Mouse (Mus musculus) spleen, adult 18-20 months (tissue): ENCODE measurements around the gene Tmem94.

Experiments used
- DNase-seq, 2 experiments: peaks; one replicate each; pipeline ENCODE4 v3.0.0; 2022; ENCODE audit warnings: mixed read lengths in 2 of 2

The Tmem94 gene

DNA sequence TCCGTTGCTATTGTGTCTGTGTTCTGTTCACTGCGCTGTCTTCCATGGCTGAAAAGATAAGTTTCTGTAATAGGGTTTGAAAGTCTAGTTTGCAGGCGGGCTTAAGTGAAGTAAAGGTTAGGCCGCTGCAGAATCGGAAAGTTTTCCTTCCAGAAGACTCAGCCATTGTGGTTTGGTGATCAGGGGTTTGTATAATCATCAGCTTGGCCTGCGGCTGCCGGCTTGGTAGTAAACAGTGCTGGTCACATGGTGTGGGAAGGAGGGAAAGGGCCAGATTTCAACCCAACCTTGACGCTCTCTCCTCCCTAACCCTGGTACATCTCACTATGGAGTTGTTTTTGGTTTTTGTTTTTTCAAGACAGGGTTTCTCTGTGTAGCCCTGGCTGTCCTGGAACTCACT lies 1.7 kb downstream of the Tmem94 start:
- DNase-seq: no peak

DNA sequence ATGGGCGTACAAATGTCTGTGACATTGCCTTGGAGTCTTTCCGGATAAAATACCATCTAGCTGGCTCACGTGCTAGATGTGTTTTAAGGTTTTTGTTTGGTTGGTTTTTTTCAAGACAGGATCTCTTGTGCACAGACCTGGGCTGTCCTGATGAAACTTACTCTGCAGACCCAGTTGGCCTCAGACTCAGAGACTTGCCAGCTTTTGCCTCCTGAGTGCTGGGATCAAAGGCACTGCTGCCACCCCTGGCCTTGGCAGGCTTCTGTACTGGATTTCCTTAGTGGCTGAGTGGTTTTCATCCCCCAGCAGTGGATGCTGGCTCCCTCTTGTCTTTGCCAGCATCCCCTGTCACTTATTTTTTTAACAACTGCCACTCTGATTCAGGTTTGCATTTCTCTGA lies 3.7 kb downstream of the Tmem94 start:
- DNase-seq: no peak

DNA sequence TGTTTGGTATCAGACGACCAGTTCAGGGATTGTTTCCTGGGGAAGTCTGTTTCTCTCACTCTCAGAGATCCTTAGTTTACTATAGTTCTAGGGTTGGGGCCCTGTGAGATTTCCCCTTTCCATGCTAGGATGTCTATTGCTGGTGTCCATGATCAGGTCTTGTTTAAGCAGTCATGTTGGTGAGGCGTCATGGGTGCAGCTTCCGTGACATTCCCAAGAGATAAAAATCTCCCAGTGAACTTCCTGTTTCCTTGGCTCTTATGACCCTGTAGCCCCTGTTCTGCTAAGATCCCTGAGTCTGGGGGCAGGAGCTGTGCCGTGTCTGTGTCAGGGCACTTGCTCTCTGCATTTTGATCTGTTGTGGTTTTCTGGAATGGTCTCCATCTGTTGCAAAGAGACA lies 9.4 kb downstream of the Tmem94 start:
- DNase-seq: no peak

DNA sequence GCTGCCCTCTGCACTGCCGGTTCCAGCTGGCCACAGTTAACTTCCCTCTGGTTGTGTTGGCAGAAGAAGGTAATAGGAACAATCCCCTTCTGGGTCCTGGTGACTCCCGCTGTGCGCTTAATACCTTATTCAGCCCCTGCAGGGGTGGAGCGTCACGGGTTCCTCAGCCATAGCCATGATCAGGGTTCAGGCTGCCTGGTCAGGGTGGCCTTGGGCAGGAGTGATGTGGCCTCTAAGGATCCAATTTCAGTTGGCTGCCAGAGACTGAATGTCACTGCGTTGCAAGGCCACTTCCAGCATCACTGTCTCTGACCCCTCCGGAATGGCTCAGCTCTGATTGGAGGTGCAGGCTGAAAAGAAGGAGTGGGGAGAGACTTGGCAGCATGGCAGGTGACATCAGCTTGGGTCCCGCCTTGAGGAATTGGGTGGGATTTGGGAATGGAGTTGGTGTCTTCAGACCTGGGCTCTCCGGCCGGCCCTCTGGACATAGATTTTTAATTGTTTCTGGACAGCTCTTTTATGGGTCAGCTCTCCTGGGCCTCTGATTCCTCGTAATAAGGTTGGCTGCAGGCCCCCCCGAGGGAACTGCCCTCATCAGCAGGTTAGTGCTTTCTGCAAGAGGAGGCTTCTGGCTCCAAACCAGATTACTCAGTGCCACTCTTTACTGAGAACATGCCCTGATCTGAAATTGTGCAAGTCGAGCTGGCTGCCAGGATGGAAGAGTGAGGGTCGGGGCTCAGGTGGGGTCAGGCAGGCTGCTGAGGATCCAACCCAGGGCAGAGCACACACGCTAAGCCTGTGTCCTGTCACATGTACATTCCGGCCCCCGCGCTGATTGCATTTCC lies 10.8 kb downstream of the Tmem94 start:
- no peak for DNase-seq

DNA sequence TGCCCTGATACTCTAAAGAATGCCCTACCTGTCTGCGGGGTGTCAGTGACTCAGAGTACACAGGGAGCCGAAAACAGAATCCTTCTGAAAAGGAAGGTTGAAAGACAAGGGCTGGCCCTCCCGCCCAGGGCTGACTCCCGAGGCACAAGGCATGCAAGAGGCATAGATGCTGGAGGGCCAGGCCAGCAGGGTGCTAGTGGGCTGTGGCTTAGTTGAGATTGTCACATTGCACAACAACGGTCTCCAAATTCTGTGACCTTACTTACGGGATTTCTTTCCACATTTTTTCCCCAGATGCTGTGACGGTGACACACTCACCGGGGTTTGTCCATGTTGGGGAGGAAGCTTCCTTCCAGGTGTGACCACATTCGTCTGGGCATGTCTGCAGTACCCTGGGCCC lies 11.7 kb downstream of the Tmem94 start:
- DNase-seq: no peak

DNA sequence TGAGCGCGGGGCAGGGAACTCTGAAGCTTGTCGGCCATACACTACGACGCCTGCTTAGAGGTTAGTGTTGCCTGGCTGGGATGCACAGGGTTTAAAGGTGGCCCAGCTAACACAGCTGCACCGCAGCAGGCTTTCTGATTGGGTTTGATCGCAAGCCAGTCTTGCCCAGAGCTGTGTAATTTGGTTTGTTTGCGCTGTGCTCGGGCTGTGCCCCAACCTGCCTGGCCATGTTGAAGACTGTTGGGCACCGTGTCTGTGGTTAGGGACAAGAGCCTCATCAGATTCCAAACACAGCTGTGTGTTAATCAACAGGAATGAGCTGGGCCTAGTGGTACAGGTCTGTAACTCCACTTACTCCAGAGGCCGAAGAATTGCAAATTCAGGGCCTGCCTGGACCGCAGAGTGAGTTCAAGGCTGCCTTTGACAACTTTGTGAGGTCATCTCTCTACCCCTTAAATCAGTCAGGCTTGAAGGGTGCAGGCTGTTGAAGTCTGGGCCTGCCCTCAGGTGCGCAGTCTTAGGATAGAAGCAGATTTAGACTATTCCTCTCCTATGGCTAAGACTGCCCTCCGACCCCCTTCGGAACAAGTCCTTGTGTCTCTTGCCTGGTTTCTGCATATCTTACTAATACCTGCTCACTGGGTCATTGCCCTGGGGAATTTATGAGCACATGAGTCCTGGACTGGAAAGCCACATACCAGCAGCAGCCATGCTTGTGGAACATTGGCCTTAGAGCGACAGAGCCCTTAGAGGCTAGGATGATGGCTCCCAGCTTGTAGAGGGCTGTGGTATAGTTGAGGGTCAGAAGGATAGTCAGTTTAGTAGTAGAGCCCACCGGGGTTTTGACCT lies 12.5 kb downstream of the Tmem94 start:
- no peak for DNase-seq

DNA sequence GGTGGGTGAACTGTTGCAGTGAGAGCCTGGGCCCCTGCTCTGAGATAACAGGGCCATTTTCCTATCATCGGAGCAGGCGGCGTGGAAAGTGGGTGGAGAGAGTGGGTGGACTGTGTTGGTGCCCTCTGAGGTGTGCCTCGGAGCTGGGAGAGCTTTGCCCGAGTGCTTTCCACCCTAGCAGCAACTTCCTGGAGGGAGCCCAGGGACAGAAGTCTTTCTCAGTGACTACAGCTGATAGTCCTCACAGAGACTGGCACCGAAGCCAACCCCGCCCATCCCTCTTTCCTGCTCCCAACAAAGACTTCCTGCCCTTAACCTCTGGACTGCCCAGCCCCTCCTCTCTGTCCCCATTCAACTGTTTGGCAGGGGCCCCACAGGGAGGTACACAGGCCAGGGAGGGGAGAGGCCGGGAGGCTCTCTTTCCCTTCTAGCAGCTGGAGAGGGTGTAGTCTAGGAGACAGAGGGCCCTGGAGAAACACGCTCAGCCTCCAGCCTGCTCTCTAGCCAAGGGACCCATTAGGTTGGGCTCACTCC lies 13.9 kb downstream of the Tmem94 start:
- DNase-seq: peak; percentile 18 to 40

DNA sequence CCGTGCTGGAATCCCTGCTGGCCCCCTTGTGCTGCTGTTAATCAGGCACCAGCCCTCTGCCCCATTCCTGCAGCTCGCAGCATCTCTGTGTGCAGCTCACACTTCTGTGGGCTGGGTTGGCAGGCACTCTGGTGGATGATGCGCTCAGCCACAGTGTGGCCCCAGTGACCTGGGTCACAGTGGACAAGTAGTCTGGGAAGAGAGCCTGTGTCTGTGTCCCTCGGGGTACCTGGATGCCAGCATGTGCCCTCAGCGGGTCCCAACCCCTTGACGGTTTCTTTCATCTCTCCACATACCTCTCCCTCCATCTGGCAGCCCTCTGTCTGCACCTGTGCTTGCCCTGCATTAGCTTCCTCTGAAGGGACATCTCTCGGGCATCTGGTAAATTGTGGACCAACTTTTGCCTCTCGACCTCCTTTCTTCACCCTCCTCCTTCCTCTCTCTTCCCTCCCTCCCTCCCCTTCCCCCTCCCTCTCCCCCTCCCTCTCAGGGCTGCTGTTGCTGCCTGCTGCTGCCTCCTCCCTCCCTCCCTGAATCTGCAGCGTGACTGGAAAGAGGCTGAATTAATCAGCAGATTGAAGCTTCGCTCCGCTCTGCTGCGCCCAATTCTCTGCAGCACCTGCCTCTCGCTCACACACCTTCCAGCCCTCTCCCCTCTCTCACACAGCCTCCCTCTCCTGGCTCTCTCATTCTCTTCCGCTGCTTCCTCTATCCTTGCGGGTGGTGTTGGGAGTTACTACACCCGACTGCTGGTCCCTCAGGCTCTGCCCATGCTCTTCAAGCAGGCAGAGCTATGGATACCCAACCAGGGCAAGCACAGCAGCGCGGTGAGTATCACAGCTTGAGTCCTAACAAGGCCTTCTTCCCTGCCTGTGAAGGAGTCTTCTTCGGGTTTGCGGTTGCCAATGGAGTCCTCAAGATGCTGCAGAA lies 15.2 kb downstream of the Tmem94 start:
- DNase-seq: no peak

DNA sequence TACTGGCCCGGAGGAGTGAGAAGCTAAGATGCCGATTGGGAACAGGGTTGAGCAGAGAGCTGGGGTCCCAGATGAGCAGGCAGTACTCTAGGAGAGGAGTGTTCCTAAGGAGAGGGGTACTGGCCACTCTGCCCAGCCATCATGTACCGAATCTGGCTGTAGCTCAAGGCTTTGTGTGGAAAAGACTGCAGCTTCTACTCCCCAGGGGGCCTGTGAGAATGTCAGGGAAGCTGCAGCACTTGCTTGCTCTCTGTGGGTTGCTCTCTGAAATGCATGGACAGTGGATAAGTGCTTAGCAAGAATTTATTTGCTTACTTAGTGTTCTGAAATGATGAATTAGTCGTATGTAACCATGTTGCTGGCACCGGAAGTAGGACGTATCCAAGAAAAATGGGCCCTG lies 21.2 kb downstream of the Tmem94 start:
- DNase-seq: no peak

DNA sequence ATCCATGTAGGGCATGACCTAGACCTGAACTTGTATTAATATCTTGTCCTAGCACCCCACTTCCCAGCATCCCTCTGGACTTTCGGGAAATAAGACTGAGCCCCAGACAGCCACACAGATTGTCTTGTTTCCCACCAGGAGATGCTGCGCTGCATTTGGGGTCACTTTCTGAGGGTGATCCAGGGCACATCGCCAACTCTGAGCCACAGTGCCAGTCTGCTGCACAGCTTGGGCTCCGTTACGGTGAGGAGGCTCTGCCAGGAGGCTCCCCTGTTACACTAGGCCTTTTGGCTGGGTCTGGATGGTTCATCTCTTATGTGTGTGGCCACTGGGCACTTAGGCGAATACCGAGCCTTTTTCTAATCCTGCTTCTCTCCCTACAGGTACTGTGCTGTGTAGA lies 24.6 kb downstream of the Tmem94 start:
- DNase-seq: no peak

DNA sequence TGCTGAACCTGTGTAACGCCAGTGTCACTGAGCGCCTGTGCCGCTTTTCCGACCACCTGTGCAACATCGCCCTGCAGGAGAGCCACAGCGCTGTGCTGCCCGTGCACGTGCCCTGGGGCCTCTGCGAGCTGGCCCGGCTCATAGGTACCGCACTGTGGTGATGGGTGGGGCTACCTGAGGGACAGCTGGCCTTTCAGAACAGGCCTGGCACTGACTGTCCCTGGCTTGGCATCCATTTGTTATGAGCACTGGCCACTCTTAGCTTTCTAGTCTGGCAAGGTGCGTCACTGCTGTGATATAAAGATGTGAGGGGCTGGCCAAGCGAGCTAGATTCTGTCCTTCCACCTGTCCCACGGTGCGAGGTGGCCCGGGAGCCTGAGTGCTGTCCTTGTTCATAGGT lies 26.7 kb downstream of the Tmem94 start:
- no peak for DNase-seq

DNA sequence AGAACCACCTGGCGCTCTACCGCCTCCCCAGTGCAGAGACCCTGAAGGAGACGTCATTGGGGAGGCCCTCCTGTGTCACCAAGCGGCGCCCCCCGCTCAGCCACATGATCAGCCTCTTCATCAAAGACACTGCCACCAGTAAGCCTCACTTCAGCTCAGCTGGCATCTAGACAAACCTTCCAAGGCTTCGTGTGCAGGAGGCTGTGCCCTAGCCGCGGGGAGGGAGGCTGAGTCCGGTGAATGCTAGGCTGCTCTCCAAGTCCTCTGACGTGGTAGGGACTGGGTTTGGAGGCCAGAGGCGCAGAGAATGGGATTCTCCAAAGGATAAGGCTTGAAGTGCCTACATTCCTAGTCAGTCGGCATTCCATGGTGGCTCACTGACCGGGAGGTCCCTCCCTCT lies 27.1 kb downstream of the Tmem94 start:
- no peak for DNase-seq

DNA sequence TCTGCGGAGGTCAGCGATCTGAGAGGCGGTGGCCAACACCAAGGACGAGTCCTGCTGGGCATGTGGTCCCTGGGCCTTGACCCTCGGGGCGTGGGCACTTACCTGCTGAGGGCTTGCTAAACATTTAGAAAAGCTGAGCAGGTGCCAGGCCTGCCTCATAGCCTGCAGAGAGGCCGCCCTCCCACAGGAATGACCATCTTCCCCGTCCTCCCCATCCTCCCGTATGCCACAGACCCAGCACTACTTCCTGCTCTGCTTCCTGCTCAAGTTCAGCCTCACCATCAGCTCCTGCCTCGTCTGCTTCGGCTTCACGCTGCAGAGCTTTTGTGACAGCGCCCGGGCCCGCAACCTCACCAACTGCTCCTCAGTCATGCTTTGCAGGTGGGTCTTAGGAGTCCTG lies 31.7 kb downstream of the Tmem94 start:
- DNase-seq: no peak

DNA sequence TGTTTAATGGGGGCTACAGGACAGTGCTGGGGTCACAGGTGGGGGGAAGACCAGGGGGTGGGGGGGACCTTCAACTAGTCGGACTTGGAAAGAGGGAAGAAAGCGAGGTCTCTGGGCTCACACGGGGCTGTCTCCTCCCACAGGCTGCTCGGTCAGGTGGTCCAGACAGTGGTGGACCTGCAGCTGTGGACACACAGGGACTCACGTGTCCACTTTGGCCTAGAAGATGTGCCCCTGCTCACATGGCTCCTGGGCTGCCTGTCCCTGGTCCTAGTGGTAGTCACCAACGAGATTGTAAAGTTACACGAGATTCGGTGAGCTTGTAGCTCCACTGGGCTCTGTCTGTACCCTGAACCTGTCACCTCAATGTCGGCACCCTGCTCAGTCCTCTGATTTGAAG lies 32.4 kb downstream of the Tmem94 start:
- no peak for DNase-seq

DNA sequence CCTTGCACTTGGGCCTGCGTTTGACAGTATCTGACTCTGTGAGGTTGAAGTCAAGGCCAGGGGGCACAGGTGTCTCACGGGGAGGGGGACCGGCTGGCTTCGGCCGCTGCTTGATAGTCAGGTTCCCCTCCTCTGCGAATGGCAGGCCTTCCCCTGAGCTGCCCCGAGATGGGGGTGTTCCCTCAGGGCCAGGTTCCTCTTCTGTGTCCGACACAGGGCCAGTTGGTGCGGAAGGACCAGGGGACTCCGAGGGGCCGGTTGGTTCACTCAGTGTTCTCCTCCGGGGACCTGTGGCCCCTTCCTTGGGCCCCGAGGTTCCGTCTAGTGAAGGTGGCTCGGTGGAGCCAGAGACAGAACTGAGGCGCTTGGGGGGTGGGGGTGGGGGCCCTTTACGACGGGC lies 35.7 kb downstream of the Tmem94 start:
- DNase-seq: no peak

DNA sequence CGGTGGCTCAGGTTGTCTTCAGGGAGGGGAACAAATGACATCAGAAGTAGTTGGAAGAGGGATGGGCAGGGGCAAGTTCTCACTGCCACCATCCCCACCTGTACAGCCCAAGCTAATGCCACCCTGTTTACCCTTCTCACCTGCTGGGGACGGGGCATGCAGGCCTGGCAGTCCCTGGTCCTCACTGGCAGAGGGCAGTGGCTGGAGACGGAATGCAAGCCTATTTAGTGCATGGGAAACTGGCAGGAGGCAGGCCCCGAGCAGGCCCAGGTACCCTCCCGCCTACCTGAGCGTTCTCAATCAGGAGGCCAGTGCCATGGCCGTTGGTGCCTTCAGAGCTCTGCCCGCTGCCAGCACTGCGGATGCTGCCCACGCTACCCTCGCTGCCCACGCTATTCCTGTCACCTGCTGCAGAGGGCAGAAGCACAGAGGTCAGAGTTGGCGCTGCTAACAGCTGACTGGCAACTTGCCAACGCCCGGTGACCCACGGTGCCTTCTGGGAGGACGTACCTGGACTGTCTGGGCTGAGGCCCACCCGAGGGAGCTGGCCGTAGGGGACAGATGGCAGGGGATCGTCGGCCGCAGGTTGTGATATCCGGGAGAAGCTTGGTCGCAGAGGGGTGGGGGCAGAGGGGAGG lies 38.0 kb downstream of the Tmem94 start:
- no peak for DNase-seq

DNA sequence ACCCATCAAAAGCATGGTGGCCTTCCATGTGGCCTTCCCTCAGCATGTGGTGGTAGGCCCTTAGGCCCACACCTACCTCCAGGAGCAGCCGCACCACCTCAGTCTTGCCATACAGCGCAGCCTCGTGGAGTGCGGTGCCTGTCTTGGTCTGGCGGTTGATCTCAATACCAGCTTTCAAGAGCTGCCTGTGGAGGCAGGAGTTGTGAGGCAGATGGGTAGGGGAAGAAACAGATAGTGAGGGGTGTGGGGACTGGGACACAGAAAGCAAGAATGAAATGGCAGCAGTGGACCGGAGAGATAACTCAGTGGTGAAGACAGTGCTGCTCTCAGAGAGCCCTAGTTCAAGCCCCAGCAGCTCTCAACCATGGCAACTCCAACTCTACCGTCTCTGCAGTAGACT lies 39.8 kb downstream of the Tmem94 start:
- DNase-seq: no peak

DNA sequence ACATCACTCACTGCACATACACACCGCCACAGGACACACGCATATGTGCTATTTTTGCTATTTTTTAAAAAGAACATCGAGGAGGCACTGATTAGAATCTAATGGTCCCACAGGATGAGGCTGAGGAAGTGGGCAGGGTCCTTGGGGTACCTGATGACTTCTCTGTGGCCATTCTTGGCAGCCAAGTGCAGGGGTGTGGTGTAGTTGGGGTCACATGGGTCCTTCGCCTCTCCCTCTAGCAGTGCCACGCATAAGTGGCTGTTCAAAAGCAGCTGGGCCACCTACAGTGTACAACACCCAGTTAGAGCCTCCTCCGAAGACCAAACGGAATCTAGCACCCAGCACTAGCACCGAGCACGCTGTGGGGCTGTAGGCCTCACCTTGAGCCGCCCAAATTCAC lies 40.9 kb downstream of the Tmem94 start:
- no peak for DNase-seq

DNA sequence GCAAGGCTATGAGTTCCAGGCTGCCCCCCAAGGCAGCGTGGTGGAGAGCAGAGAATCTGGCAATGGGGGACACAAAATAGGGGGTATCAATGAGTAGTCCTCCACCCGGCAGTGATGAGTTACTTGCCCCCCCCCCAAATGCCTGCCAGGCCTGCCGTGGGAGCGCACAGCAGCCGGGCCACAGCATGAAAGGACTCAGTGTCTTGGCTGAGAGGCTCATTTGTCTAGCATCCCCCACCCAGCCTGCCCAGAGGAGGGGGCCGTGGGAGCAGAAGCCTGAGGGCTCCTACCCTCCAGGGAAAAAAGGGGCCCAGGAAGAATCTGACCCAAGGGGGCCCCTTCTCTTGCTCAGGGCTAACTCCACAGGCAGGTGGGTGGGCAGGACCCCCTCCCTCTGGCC lies 42.1 kb downstream of the Tmem94 start:
- DNase-seq: no peak

DNA sequence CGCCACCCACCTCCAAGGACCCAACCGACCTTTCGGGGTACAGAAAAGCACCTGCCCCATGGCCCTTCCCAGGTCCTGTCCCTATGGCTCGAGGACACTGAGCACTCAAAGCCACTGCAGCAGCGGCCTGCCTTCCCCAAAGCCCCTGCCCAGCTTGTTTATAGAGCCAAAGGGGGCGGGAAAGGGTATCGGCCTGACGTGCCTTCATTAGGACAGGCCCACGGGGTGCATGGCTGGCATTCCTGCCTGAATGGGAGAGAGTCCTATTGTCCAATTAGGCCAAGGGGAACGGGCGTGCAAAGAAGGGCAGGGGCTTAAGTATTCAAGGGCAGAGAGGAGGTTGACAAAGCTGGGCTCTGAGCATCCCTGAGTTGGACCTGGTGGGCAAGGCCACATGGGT lies 42.7 kb downstream of the Tmem94 start:
- no peak for DNase-seq

DNA sequence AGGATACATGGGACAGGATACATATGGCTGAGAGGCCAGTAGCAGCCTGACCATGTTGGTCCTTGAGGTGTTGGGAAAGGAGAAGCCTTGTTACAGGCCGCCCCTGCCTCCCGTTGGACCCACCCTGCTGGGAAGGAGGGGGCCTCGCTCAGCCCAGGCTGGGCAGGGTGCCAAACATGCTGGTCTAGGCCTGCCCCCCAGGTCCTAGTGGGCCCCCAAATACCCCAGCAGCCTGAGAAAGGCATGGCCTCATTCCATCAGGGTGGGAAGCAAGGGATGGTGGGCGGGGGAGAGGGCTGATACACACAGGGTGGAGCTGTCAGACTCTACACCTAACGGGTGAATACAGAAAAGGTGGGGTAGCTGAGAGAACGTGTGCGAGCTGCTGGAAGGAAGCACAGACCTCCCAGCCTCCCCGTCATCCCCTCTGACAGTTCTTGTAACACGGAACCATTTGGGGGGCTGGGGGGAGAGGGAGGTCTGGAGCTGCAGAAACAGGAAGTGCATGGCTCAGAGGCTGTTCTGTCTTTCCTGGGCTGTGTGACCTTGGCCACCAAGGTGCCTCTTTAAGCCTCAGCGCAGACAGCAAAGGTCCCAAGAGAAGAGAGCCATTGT lies 43.6 kb downstream of the Tmem94 start:
- no peak for DNase-seq

DNA sequence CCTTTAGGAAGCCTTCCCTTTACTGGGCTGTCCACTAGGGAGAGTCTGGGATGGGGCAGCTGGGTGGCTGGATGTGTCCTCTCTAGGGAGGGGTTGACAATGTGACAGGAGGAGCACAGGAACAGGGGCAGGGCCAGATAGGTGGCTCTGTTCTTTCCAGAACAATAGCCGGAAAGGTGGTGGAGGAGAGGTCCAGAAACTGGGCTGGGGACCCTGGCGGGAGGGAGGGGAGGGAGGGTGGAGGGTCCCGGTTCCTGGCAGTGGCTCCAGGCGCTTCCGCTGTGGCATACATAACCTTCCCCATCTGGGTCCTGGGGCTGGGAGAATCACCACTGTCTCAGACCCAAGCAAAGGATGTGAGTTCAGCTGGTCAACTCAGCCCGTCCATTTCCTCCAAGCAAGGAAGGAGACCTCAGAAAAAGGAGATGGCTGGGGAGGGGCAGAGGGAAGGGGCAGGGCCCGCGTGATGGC lies 44.1 kb downstream of the Tmem94 start:
- no peak for DNase-seq
